Mouse (Mus musculus) liver, embryonic 16.5 days (tissue): Measurements from ENCODE around the gene Onecut3. TPM values are rescaled to one million over a fixed set of nuclear protein-coding genes. Genes with fewer than 3 reads are reported as not detected.
A peak's percentile ranks its signal among the peaks of the same experiment; 100 is the strongest.

Source experiments
- ATAC-seq: fragments of 200-750 bp; cut with Nextera tagmentation; 2 replicates; pipeline ENCODE4 v1.8.0; 2017; ENCODE audit warnings: low read depth, mild to moderate bottlenecking, moderate number of reproducible peaks, moderate library complexity
- H3K27ac ChIP-seq: fragments of 300-500 bp; sonication (generic); 2 replicates; pipeline ENCODE4 v1.5.1; 2014; ENCODE audit warnings: mild to moderate bottlenecking, low read length
- H3K27me3 ChIP-seq: fragments of 300-500 bp; sonication (generic); 2 replicates; pipeline ENCODE4 v1.6.1; 2014; ENCODE audit warnings: low read depth, low read length, mixed read lengths; ENCODE audit not compliant: control insufficient read depth, insufficient read depth
- H3K36me3 ChIP-seq: fragments of 300-500 bp; sonication (generic); 2 replicates; pipeline ENCODE4 v1.6.1; 2014; ENCODE audit warnings: mild to moderate bottlenecking; ENCODE audit not compliant: control insufficient read depth, insufficient read depth
- H3K4me1 ChIP-seq: fragments of 300-500 bp; sonication (generic); 2 replicates; pipeline ENCODE4 v1.6.1; 2014; ENCODE audit warnings: low read depth, low read length, mixed read lengths; ENCODE audit not compliant: control insufficient read depth
- H3K4me2 ChIP-seq: fragments of 300-500 bp; sonication (generic); 2 replicates; pipeline ENCODE4 v1.6.1; 2014; ENCODE audit warnings: low read depth, low read length, mixed read lengths
- H3K4me3 ChIP-seq: fragments of 300-500 bp; sonication (generic); 2 replicates; pipeline ENCODE4 v1.5.1; 2014; ENCODE audit warnings: low read depth, mild to moderate bottlenecking, low read length
- H3K9ac ChIP-seq: fragments of 300-500 bp; sonication (generic); 2 replicates; pipeline ENCODE4 v1.6.1; 2014; ENCODE audit warnings: low read depth, low read length
- H3K9me3 ChIP-seq: fragments of 300-500 bp; sonication (generic); replicated peaks from 2 replicates; pipeline ENCODE4 v1.6.1; 2016; ENCODE audit warnings: low read length; ENCODE audit not compliant: control insufficient read depth
- WGBS: fragments of 180-500 bp; shearing (Covaris S2); extraction: QIAGEN DNeasy Blood & Tissue Kit; methylation state at CpG from one replicate; pipeline ENCODE4 v1.1.7; 2014; ENCODE audit not compliant: insufficient replicate concordance; 5-methylcytosine and 5-hydroxymethylcytosine counted together
- polyA plus RNA-seq: library from polyadenylated mRNA; unstranded; fragments of >200 nt; fragmentation: Nextera tagmentation; extraction: Ambion mirVana; gene quantifications from 2 replicates; pipeline ENCODE4 v1.2.1, GENCODE M21; 2015

Onecut3 gene
- 0.02 TPM in 1 of 2 replicates, not detected in the other for polyA plus RNA-seq

DNA sequence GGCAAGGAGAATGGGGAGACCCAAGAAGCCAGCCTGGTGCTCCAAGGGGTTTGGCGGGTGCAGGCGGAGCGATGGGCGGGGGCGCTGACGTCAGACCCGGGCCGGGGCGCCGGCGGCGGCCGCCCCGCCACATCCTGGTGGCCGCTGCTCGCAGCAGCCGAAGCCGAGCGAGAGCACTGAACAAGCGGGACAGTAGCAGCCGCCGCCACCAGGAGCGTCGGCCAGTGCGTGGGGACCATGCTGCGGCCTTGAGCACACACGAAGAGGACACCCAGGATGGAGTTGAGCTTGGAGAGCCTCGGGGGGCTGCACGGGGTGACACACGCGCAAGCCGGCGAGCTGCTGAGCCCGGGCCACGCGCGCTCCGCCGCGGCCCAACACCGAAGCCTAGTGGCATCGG lies at the start of gene Onecut3:
Onecut3 (plus strand) TSS at position 104 of the 400 bp plus-strand sequence.
- no peak within 1 kb of the TSS for H3K9ac ChIP-seq
- no peak for ATAC-seq
- H3K27ac ChIP-seq = no peak within 1 kb of the TSS
- peaks cover 15% of the 10 kb centered on the region for H3K4me1 ChIP-seq
- peak within 1 kb of the TSS; percentile 36 for H3K4me3 ChIP-seq
- under 1% methylated on average over 41 of the region's 42 CpGs for WGBS
- peaks cover 99% of the 10 kb centered on the region for H3K27me3 ChIP-seq
- H3K36me3 ChIP-seq = no peaks in the 10 kb centered on the region
- H3K4me2 ChIP-seq = peak within 1 kb of the TSS; percentile 37
- H3K9me3 ChIP-seq = no peaks in the 10 kb centered on the region

GRCm38 (mm10) chr10:80445052-80445451 lies 49.6 kb upstream of the Onecut3 start:
- H3K9ac ChIP-seq = no peak overlapping the region

GRCm38 (mm10) chr10:80445898-80446601 lies 48.6 kb upstream of the Onecut3 start:
- H3K27ac ChIP-seq = no peak overlapping the region
- 8% methylated on average over 26 of the region's 26 CpGs for WGBS
- H3K4me3 ChIP-seq = no peak overlapping the region
- ATAC-seq = peak; percentile 51
- peaks cover 26% of the 10 kb centered on the region for H3K4me1 ChIP-seq
- H3K9me3 ChIP-seq = no peaks in the 10 kb centered on the region
- H3K27me3 ChIP-seq = peaks cover under 1% of the 10 kb centered on the region
- H3K4me2 ChIP-seq = no peak overlapping the region
- H3K36me3 ChIP-seq = no peaks in the 10 kb centered on the region
- H3K9ac ChIP-seq = no peak overlapping the region

More at GRCm38 (mm10) chr10:80445052-80445451, 49.6 kb upstream of the Onecut3 start:
- Histone ChIP-seq H3K4me2 (no peak overlapping the region), H3K4me3 (no peak overlapping the region), H3K27me3 (no peaks in the 10 kb centered on the region; the same call in 1 of the 2 replicates), H3K36me3 (no peaks in the 10 kb centered on the region), H3K4me1 (peaks cover 20% of the 10 kb centered on the region), H3K9me3 (no peaks in the 10 kb centered on the region), H3K27ac (no peak overlapping the region)
- no peak for ATAC-seq
- 17% methylated on average over 1 of the region's 1 CpGs for WGBS

GRCm38 (mm10) chr10:80450599-80450998 lies 44.0 kb upstream of the Onecut3 start:
- H3K27me3 ChIP-seq = peaks cover 12% of the 10 kb centered on the region
- ATAC-seq = peak; percentile 45
- WGBS = 12% methylated on average over 6 of the region's 6 CpGs

GRCm38 (mm10) chr10:80453601-80454000 lies 41.0 kb upstream of the Onecut3 start:
- Histone ChIP-seq H3K4me1 (peaks cover 6% of the 10 kb centered on the region), H3K9me3 (no peaks in the 10 kb centered on the region), H3K4me2 (no peak overlapping the region), H3K36me3 (no peaks in the 10 kb centered on the region), H3K4me3 (no peak overlapping the region), H3K9ac (no peak overlapping the region), H3K27ac (no peak overlapping the region), H3K27me3 (peaks cover 12% of the 10 kb centered on the region)
- no peak for ATAC-seq
- 46% methylated on average over 10 of the region's 10 CpGs for WGBS

More at GRCm38 (mm10) chr10:80450599-80450998, 44.0 kb upstream of the Onecut3 start:
- no peak overlapping the region for H3K4me2 ChIP-seq
- H3K9ac ChIP-seq = no peak overlapping the region
- no peak overlapping the region for H3K27ac ChIP-seq
- H3K9me3 ChIP-seq = no peaks in the 10 kb centered on the region
- H3K4me1 ChIP-seq = peaks cover 18% of the 10 kb centered on the region
- no peaks in the 10 kb centered on the region for H3K36me3 ChIP-seq
- no peak overlapping the region for H3K4me3 ChIP-seq

DNA sequence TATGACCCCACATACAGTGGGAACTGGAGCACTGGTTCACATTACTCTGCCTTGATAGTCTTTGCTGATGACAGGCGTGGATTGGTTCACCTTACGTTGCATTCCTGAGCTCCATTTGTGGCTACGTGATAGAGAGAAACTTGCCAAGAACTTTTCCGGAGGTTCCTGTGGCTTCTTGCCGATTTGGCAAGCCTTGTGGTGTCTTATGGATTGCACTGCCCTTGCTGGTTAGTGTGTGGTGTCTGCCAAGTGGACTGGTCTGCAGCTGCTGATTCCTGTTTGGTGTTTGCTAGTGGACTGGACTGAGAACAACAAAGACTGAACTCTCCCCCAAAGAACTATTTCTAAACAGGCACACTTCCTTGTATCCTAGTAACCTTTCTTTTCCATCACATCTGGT lies 39.9 kb upstream of the Onecut3 start:
- no peaks in the 10 kb centered on the region for H3K9me3 ChIP-seq
- H3K36me3 ChIP-seq = no peaks in the 10 kb centered on the region
- H3K9ac ChIP-seq = no peak overlapping the region
- no peak overlapping the region for H3K4me2 ChIP-seq
- H3K4me3 ChIP-seq = no peak overlapping the region
- peaks cover 12% of the 10 kb centered on the region for H3K27me3 ChIP-seq
- 73% methylated on average over 5 of the region's 5 CpGs for WGBS
- ATAC-seq = no peak
- H3K27ac ChIP-seq = no peak overlapping the region
- peaks cover 6% of the 10 kb centered on the region for H3K4me1 ChIP-seq

DNA sequence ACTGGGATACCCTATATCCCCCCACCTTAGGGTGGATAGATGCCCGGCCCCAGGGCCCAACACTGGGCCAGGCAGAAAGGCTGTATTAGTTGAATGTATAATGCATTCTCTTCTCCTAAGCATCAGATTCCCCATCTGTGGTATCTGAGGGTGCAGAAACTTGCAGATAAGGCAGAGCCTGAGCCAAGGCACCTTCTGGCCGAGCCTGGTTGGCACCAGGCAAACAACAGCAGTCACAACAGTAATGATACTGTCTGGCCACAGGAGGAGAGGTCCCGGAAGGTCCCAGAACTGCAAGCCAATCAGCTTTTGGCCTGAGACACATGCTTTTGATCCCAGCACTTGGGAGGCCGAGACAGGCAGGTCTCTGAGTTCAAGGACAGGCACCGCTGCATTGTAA lies 38.9 kb upstream of the Onecut3 start:
- 48% methylated on average over 5 of the region's 5 CpGs for WGBS
- H3K9me3 ChIP-seq = no peaks in the 10 kb centered on the region
- ATAC-seq = no peak

GRCm38 (mm10) chr10:80459236-80459635 lies 35.4 kb upstream of the Onecut3 start:
- ATAC-seq = no peak
- no peak overlapping the region for H3K27ac ChIP-seq
- H3K36me3 ChIP-seq = no peaks in the 10 kb centered on the region
- no peaks in the 10 kb centered on the region for H3K4me1 ChIP-seq
- peaks cover 27% of the 10 kb centered on the region for H3K27me3 ChIP-seq
- WGBS = 63% methylated on average over 10 of the region's 10 CpGs
- H3K9ac ChIP-seq = no peak overlapping the region
- H3K9me3 ChIP-seq = no peaks in the 10 kb centered on the region
- no peak overlapping the region for H3K4me3 ChIP-seq
- no peak overlapping the region for H3K4me2 ChIP-seq

More for the DNA sequence above, 38.9 kb upstream of the Onecut3 start:
- H3K9ac ChIP-seq = no peak overlapping the region
- no peaks in the 10 kb centered on the region for H3K36me3 ChIP-seq
- H3K4me3 ChIP-seq = no peak overlapping the region
- peaks cover 2% of the 10 kb centered on the region for H3K4me1 ChIP-seq
- H3K27ac ChIP-seq = no peak overlapping the region
- H3K4me2 ChIP-seq = no peak overlapping the region
- H3K27me3 ChIP-seq = peaks cover 16% of the 10 kb centered on the region

DNA sequence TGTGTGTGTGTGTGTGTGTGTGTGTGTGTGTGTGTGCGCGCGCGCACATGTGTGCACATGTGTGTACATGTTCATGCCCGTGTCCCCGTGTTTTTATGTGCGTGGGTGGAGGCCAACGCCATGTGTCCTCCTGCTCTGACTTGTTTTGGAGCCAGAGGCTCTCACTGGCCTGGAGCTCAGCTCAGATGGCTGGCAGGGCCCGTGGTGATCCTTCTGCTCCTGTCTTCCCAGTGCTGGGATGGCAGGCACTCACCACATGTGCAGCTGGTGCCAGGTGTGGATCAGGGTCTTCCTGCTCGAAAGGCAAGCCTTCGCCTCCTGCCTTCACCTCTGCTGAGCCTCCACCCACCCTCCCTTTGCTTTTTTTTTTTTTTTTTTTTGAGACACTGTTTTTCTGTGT lies 35.0 kb upstream of the Onecut3 start:
- Histone ChIP-seq H3K9me3 (no peaks in the 10 kb centered on the region), H3K27me3 (peaks cover 29% of the 10 kb centered on the region), H3K4me3 (no peak overlapping the region), H3K4me2 (no peak overlapping the region), H3K36me3 (no peaks in the 10 kb centered on the region), H3K4me1 (no peaks in the 10 kb centered on the region), H3K9ac (no peak overlapping the region), H3K27ac (no peak overlapping the region)
- no peak for ATAC-seq
- WGBS = 72% methylated on average over 11 of the region's 11 CpGs
